Mouse (Mus musculus) embryonic facial prominence, embryonic 11.5 days (tissue): ENCODE data around the gene Pkd1l3. TPM values are rescaled to one million over a fixed set of nuclear protein-coding genes. Genes with fewer than 3 reads are reported as not detected.

Source experiments
- ATAC-seq: fragments of 200-750 bp; cut with Nextera tagmentation; replicated peaks from 2 replicates; pipeline ENCODE4 v1.8.0; 2017; ENCODE audit warnings: low read depth; ENCODE audit not compliant: insufficient number of reproducible peaks, low FRiP score, low TSS enrichment
- DNase-seq: peaks from one replicate; pipeline ENCODE4 v3.0.0-alpha.2; 2015; ENCODE audit warnings: low spot score
- H3K27ac ChIP-seq: fragments of 300-500 bp; sonication (generic); replicated peaks from 2 replicates; pipeline ENCODE4 v1.5.1; 2014; ENCODE audit warnings: mild to moderate bottlenecking, low read depth, low read length, control low read depth
- H3K27me3 ChIP-seq: fragments of 300-500 bp; sonication (generic); 2 replicates; pipeline ENCODE4 v1.6.1; 2014; ENCODE audit warnings: mild to moderate bottlenecking, low read length, moderate library complexity, mixed read lengths; ENCODE audit not compliant: control insufficient read depth, insufficient read depth
- H3K36me3 ChIP-seq: fragments of 300-500 bp; sonication (generic); replicated peaks from 2 replicates; pipeline ENCODE4 v1.6.1; 2014; ENCODE audit warnings: low read depth, mild to moderate bottlenecking, low read length, moderate library complexity, mixed read lengths; ENCODE audit not compliant: control insufficient read depth, insufficient read depth
- H3K4me1 ChIP-seq: fragments of 300-500 bp; sonication (generic); 2 replicates; pipeline ENCODE4 v1.6.1; 2014; ENCODE audit warnings: low read length, mixed read lengths; ENCODE audit not compliant: control insufficient read depth, insufficient read depth
- H3K4me2 ChIP-seq: fragments of 300-500 bp; sonication (generic); 2 replicates; pipeline ENCODE4 v1.6.1; 2014; ENCODE audit warnings: low read depth, mild to moderate bottlenecking, control low read depth, low read length, moderate library complexity
- H3K4me3 ChIP-seq: fragments of 300-500 bp; sonication (generic); 2 replicates; pipeline ENCODE4 v1.5.1; 2014; ENCODE audit warnings: low read depth, low read length, control low read depth
- H3K9ac ChIP-seq: fragments of 300-500 bp; sonication (generic); replicated peaks from 2 replicates; pipeline ENCODE4 v1.6.1; 2014; ENCODE audit warnings: mild to moderate bottlenecking, control low read depth, low read length
- H3K9me3 ChIP-seq: fragments of 300-500 bp; sonication (generic); replicated peaks from 2 replicates; pipeline ENCODE4 v1.6.1; 2016; ENCODE audit warnings: mild to moderate bottlenecking, low read length, inconsistent platforms, mixed read lengths; ENCODE audit not compliant: control insufficient read depth
- WGBS: fragments of 180-500 bp; shearing (Covaris S2); extraction: QIAGEN DNeasy Blood & Tissue Kit; methylation state at CpG from one replicate; pipeline ENCODE4 v1.1.7; 2014; 5-methylcytosine and 5-hydroxymethylcytosine counted together
- polyA plus RNA-seq: library from polyadenylated mRNA; unstranded; fragments of >200 nt; fragmentation: Nextera tagmentation; extraction: Ambion mirVana; gene quantifications from 2 replicates; pipeline ENCODE4 v1.2.1, GENCODE M21; 2014

The Pkd1l3 gene
- polyA plus RNA-seq, 1 experiment from 2014 or later, result 0.18 TPM

DNA sequence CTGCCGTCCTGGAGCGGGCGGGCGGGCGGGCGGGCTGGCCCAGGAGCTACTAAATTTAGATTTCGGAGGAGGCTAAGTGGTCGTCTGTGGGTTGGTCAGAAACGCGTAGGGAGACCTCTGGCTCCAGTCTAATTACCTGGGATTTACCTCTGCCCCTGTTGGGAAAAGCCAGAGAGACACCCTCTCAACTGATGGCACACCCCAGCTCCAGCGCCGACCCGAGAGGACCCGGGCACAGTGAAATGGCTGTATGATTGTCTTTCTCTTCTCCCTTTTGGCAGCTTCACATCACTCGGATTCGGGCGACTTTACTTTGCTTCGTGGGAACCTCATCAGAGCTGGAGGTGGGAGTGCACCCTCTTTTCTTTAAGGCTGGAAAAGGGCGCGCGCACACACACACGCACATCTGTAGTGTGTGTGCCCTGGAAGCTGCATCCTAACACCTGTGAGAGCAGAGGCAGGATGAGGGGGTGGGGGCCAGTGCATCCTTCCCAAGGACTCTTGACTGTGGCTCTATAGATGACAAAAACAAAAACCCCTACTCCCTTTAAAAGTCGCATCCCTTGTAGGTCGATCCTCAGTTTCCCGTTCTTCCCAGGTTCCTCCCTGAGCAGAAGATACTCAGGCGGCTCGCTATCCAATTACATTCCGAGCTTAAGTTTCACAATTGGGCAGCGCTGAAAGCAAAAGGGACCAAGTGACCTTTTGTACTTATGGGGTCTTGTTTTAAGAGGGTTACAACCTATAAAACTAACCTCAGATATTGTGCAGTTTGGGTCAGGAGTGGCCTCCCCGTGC, 92.0 kb downstream of the Pkd1l3 start:
- H3K4me1 ChIP-seq, result no peaks in the 10 kb centered on the region
- H3K9ac ChIP-seq, result peak overlapping the region; percentile 99
- ATAC-seq, result peak; percentile 58; the same call in 1 of the 2 replicates
- H3K4me2 ChIP-seq, result peak overlapping the region; percentile 85
- peak overlapping the region; percentile 89 for H3K27ac ChIP-seq
- no peaks in the 10 kb centered on the region for H3K27me3 ChIP-seq
- peak; percentile 7 for DNase-seq
- H3K9me3 ChIP-seq, result no peaks in the 10 kb centered on the region
- 1% methylated on average over 30 of the region's 30 CpGs for WGBS
- peaks cover 5% of the 10 kb centered on the region; the same call in 1 of the 2 replicates for H3K36me3 ChIP-seq
- peak overlapping the region; percentile 74 for H3K4me3 ChIP-seq

GRCm38 (mm10) chr8:109706874-109707237, 92.5 kb downstream of the Pkd1l3 start:
- Histone ChIP-seq H3K4me2 (peak overlapping the region; percentile 85), H3K4me1 (no peaks in the 10 kb centered on the region), H3K4me3 (peak overlapping the region; percentile 74), H3K27ac (no peak overlapping the region), H3K9ac (peak overlapping the region; percentile 99), H3K9me3 (no peaks in the 10 kb centered on the region), H3K27me3 (no peaks in the 10 kb centered on the region), H3K36me3 (peaks cover 5% of the 10 kb centered on the region; the same call in 1 of the 2 replicates)
- ATAC-seq (no peak), DNase-seq (peak; percentile 87)
- WGBS, result 32% methylated on average over 2 of the region's 2 CpGs

DNA sequence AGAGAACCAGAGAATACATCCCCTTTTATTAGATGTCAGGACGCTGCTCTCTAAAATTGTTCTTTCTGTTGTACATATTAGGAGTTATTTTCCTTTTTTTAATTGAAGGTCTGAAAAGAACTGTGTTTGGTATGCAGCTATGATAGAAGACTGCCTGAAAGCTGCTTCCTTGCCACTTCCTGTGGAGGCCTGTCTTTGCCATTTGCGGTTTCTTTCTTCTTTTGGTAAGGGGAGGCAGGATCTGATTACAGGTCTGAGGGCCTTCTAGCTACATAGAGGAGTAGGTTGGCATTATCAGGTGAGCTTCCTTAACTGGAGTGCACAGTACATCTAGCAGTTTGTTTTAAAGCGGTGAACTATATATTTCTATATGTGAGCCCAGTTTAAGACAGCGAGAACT, 93.6 kb downstream of the Pkd1l3 start:
- Histone ChIP-seq H3K27ac (no peak overlapping the region), H3K36me3 (peaks cover 5% of the 10 kb centered on the region), H3K27me3 (no peaks in the 10 kb centered on the region), H3K4me1 (no peaks in the 10 kb centered on the region), H3K9me3 (no peaks in the 10 kb centered on the region), H3K4me3 (no peak overlapping the region), H3K9ac (no peak overlapping the region), H3K4me2 (no peak overlapping the region)
- DNase-seq (no peak), ATAC-seq (no peak)
- 95% methylated on average over 4 of the region's 4 CpGs for WGBS

DNA sequence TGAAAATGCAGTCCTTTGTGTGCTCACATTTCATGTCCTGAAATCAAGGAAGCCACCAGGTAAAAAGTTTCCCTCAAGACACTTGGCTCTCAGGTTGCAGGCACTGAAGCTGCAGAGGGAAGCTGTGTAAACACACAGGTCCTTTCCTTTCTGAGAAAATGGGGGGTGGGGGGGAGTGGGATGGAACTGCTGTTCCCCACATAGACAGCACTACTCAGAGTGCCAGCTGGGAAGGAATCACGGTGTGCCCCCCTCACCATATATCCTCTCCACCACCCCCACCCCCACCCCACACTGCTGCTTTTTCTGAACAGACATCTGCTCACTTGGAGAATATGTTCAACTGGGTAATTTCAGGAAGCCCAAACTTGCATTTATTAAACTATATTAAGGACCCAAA, 98.2 kb downstream of the Pkd1l3 start:
- no peak for DNase-seq
- Histone ChIP-seq H3K36me3 (peaks cover 5% of the 10 kb centered on the region), H3K4me1 (no peaks in the 10 kb centered on the region), H3K9me3 (no peaks in the 10 kb centered on the region), H3K4me3 (no peak overlapping the region), H3K4me2 (no peak overlapping the region), H3K27ac (no peak overlapping the region), H3K27me3 (no peaks in the 10 kb centered on the region), H3K9ac (no peak overlapping the region)
- ATAC-seq, result no peak
- 68% methylated on average over 1 of the region's 1 CpGs for WGBS

DNA sequence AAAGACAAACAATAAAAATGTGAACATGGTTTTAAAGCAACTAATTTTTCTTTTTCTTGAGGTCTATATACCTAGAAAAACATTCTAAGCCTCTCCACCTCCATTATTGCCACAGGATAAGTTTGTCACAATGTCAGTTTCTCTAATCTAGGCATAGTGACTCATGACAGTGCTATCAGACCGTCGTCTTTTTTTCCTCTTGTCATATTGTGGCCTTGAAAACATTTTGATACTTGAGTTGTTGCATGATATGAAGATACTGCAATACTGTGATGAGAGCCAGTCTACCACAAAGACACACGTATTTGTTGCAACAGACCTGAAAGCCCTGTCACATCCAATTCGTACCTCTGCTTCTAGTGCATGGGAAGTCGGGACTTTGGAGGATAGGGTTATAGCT, 100.6 kb downstream of the Pkd1l3 start:
- H3K4me1 ChIP-seq, result no peaks in the 10 kb centered on the region
- ATAC-seq, result no peak
- 94% methylated on average over 5 of the region's 5 CpGs for WGBS
- no peak overlapping the region for H3K4me2 ChIP-seq
- no peak overlapping the region for H3K9ac ChIP-seq
- no peak overlapping the region for H3K27ac ChIP-seq
- no peaks in the 10 kb centered on the region for H3K9me3 ChIP-seq
- DNase-seq, result no peak
- no peaks in the 10 kb centered on the region; the same call in none of the 2 replicates for H3K36me3 ChIP-seq
- no peak overlapping the region for H3K4me3 ChIP-seq
- H3K27me3 ChIP-seq, result no peaks in the 10 kb centered on the region

Other genes starting within 250 kb of the Pkd1l3 start
- 0.17 and 0.64 TPM in 2 replicates for gene Pmfbp1, start 120.5 kb upstream of the Pkd1l3 start, polyA plus RNA-seq
- 19.6 and 20.4 TPM in 2 replicates for gene Dhx38, start 48.7 kb upstream of the Pkd1l3 start, polyA plus RNA-seq
- 28.2 and 28.9 TPM in 2 replicates for gene Txnl4b, start 48.6 kb upstream of the Pkd1l3 start, polyA plus RNA-seq
- gene Hp, start 35.3 kb upstream of the Pkd1l3 start, polyA plus RNA-seq, result 0.88 and 0.97 TPM in 2 replicates
- 41.5 and 44.6 TPM in 2 replicates for gene Dhodh, start 5.8 kb upstream of the Pkd1l3 start, polyA plus RNA-seq
- 180 and 186 TPM in 2 replicates for gene Ist1, start 78.7 kb downstream of the Pkd1l3 start, polyA plus RNA-seq
- 46.3 and 47.1 TPM in 2 replicates for gene Zfp821, start 91.0 kb downstream of the Pkd1l3 start, polyA plus RNA-seq
- gene Atxn1l, start 123.2 kb downstream of the Pkd1l3 start, polyA plus RNA-seq, result 6.0 and 6.5 TPM in 2 replicates
- gene Ap1g1, start 164.0 kb downstream of the Pkd1l3 start, polyA plus RNA-seq, result 37.7 and 42.5 TPM in 2 replicates